Mouse (Mus musculus) kidney, adult 2 months (tissue): Measurements from ENCODE around the gene Rnf157. TPM values are rescaled to one million over a fixed set of nuclear protein-coding genes. Genes with fewer than 3 reads are reported as not detected.
A peak's percentile ranks its signal among the peaks of the same experiment; 100 is the strongest.

Experiments used
- DNase-seq: peaks from one replicate; pipeline ENCODE4 v3.0.0; 2021
- H3K27ac ChIP-seq: fragments of 200-500 bp; 2 replicates; pipeline ENCODE4 v1.5.1; 2012; ENCODE audit warnings: low read depth, low read length, control low read depth, inconsistent platforms; ENCODE audit not compliant: insufficient read depth
- H3K27me3 ChIP-seq: fragments of 200-500 bp; replicated peaks from 2 replicates; pipeline ENCODE4 v1.6.1; 2012; ENCODE audit warnings: mild to moderate bottlenecking, moderate library complexity, low read length, inconsistent platforms; ENCODE audit not compliant: control insufficient read depth, insufficient read depth
- H3K36me3 ChIP-seq: fragments of 200-500 bp; 2 replicates; pipeline ENCODE4 v1.6.1; 2012; ENCODE audit warnings: mild to moderate bottlenecking, moderate library complexity, low read length, inconsistent platforms; ENCODE audit not compliant: control insufficient read depth, insufficient read depth
- H3K4me1 ChIP-seq: fragments of 200-500 bp; 2 replicates; pipeline ENCODE4 v1.6.1; 2011; ENCODE audit warnings: low read length; ENCODE audit not compliant: control insufficient read depth, insufficient read depth
- H3K4me3 ChIP-seq: fragments of 200-500 bp; 2 replicates; pipeline ENCODE4 v1.5.1; 2011; ENCODE audit warnings: mild to moderate bottlenecking, low read depth, low read length, control low read depth; ENCODE audit not compliant: insufficient read depth
- CTCF ChIP-seq: fragments of 200-500 bp; conservative IDR thresholded peaks from 2 replicates; pipeline ENCODE4 v1.5.1; 2011; ENCODE audit warnings: low read depth, mild to moderate bottlenecking, control low read depth, low read length, moderate library complexity, mixed read lengths; ENCODE audit not compliant: insufficient read depth, insufficient read length
- POLR2A ChIP-seq: fragments of 200-500 bp; IDR thresholded peaks from one replicate; pipeline ENCODE4 v1.6.1; 2011; ENCODE audit warnings: low read depth, low read length, control low read depth
- WGBS: fragments of 180-500 bp; shearing (Covaris S2); methylation state at CpG from one replicate; pipeline ENCODE4 v1.1.7; 2018; 5-methylcytosine and 5-hydroxymethylcytosine counted together
- polyA plus RNA-seq: library from polyadenylated mRNA; depleted of rRNA; stranded (reverse); fragments of >200 nt; gene quantifications from 2 replicates; pipeline ENCODE4 v1.2.3, GENCODE M21; 2012

Gene Rnf157
- polyA plus RNA-seq, 1 experiment, result 2.9 TPM

- no peak for TF ChIP-seq CTCF
- no peak for TF ChIP-seq POLR2A
- Histone ChIP-seq H3K36me3 (no peaks in the 10 kb centered on the region), H3K4me3 (no peak overlapping the region), H3K27me3 (no peaks in the 10 kb centered on the region), H3K27ac (no peak overlapping the region), H3K4me1 (no peaks in the 10 kb centered on the region)
- no peak for DNase-seq
- 88% methylated on average over 5 of the region's 5 CpGs for WGBS
These were observed 64.9 kb downstream of the Rnf157 start for GRCm38 (mm10) chr11:116347955-116348354.

GRCm38 (mm10) chr11:116347012-116347411, 65.8 kb downstream of the Rnf157 start:
- TF ChIP-seq CTCF, result no peak
- no peak for TF ChIP-seq POLR2A
- 86% methylated on average over 7 of the region's 7 CpGs for WGBS
- H3K27ac ChIP-seq, result no peak overlapping the region

GRCm38 (mm10) chr11:116342069-116342791, 70.6 kb downstream of the Rnf157 start:
- Histone ChIP-seq H3K4me1 (peaks cover 2% of the 10 kb centered on the region; the same call in 1 of the 2 replicates), H3K27ac (no peak overlapping the region), H3K36me3 (no peaks in the 10 kb centered on the region), H3K4me3 (no peak overlapping the region), H3K27me3 (no peaks in the 10 kb centered on the region)
- DNase-seq, result peak; percentile 60
- no peak for TF ChIP-seq POLR2A
- no peak for TF ChIP-seq CTCF
- WGBS, result 44% methylated on average over 25 of the region's 25 CpGs

More at GRCm38 (mm10) chr11:116347012-116347411, 65.8 kb downstream of the Rnf157 start:
- no peak for DNase-seq
- Histone ChIP-seq H3K36me3 (no peaks in the 10 kb centered on the region), H3K4me3 (no peak overlapping the region), H3K4me1 (peaks cover 2% of the 10 kb centered on the region; the same call in 1 of the 2 replicates), H3K27me3 (no peaks in the 10 kb centered on the region)

- TF ChIP-seq POLR2A, result no peak
- DNase-seq, result no peak
- Histone ChIP-seq H3K27ac (no peak overlapping the region), H3K4me1 (peaks cover 16% of the 10 kb centered on the region; the same call in 1 of the 2 replicates), H3K27me3 (no peaks in the 10 kb centered on the region), H3K36me3 (no peaks in the 10 kb centered on the region), H3K4me3 (no peak overlapping the region)
- WGBS, result 87% methylated on average over 6 of the region's 6 CpGs
These were observed 75.3 kb downstream of the Rnf157 start for GRCm38 (mm10) chr11:116337531-116337930.

GRCm38 (mm10) chr11:116337000-116337399, 75.8 kb downstream of the Rnf157 start:
- H3K27ac ChIP-seq, result no peak overlapping the region
- H3K4me1 ChIP-seq, result peaks cover 13% of the 10 kb centered on the region; the same call in 1 of the 2 replicates
- TF ChIP-seq CTCF (no peak), POLR2A (no peak)
- H3K36me3 ChIP-seq, result no peaks in the 10 kb centered on the region
- no peaks in the 10 kb centered on the region for H3K27me3 ChIP-seq
- H3K4me3 ChIP-seq, result no peak overlapping the region
- WGBS, result 58% methylated on average over 12 of the region's 12 CpGs
- DNase-seq, result no peak

GRCm38 (mm10) chr11:116336393-116336792, 76.4 kb downstream of the Rnf157 start:
- Histone ChIP-seq H3K36me3 (no peaks in the 10 kb centered on the region), H3K27me3 (no peaks in the 10 kb centered on the region), H3K4me1 (peaks cover 13% of the 10 kb centered on the region; the same call in 1 of the 2 replicates), H3K27ac (no peak overlapping the region), H3K4me3 (no peak overlapping the region)
- 93% methylated on average over 4 of the region's 4 CpGs for WGBS
- no peak for DNase-seq
- TF ChIP-seq CTCF (no peak), POLR2A (no peak)

- Histone ChIP-seq H3K4me3 (peak within 1 kb of the TSS; percentile 55), H3K27ac (no peak within 1 kb of the TSS), H3K4me1 (peaks cover 13% of the 10 kb centered on the region; the same call in 1 of the 2 replicates), H3K36me3 (no peaks in the 10 kb centered on the region), H3K27me3 (no peaks in the 10 kb centered on the region)
- peak; percentile 98 for DNase-seq
- WGBS, result under 1% methylated on average over 57 of the region's 61 CpGs
- TF ChIP-seq CTCF, result peak; percentile 65
- TF ChIP-seq POLR2A, result no peak
These were observed 77.4 kb downstream of the Rnf157 start, which contains the start of gene Foxj1 for GRCm38 (mm10) chr11:116335244-116336036. Gene Foxj1 (minus strand): TSS chr11:116335399.
